Mouse (Mus musculus) lung, postnatal 10 days (tissue): Measurements from ENCODE around the gene Rsph3b.
A peak's percentile ranks its signal among the peaks of the same experiment; 100 is the strongest.

Experiments
- DNase-seq: peaks from one replicate; pipeline ENCODE4 v3.0.0; 2021

Rsph3b gene

DNA sequence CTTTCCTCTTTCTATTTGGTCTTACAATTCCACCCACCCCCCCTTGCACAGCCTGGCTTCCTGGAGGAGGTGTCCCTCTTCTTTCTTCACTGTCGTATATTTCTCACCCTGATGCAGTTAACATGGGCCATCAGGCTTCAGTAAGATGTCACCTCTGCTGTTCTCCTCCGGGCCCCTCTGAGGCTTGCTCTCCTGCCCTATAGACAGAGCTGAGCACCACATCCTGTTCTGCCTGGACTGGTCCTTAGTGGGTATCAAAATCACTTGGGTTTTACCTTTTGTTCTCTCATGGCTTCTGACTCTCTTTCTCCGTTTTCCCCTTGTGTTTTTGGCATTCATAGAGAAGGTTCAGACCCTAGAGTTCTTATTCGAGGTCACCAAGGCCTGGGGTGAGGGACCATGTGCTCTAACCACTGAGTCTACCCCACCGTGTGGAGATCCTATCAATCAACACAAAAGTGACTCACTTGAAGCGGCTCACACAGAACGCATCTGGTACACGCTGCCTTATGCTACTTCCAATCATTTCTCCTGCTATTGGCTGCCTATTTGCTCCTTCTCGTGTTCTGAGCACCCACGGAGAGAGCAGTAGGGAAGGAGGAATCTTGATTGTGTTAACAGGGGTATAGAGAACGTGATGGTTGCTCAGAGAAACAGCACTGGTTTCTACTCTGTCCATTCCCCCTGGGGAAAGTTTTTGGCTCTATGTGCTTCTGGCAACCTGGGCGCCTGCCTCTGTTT, 86.3 kb downstream of the Rsph3b start:
- no peak for DNase-seq

DNA sequence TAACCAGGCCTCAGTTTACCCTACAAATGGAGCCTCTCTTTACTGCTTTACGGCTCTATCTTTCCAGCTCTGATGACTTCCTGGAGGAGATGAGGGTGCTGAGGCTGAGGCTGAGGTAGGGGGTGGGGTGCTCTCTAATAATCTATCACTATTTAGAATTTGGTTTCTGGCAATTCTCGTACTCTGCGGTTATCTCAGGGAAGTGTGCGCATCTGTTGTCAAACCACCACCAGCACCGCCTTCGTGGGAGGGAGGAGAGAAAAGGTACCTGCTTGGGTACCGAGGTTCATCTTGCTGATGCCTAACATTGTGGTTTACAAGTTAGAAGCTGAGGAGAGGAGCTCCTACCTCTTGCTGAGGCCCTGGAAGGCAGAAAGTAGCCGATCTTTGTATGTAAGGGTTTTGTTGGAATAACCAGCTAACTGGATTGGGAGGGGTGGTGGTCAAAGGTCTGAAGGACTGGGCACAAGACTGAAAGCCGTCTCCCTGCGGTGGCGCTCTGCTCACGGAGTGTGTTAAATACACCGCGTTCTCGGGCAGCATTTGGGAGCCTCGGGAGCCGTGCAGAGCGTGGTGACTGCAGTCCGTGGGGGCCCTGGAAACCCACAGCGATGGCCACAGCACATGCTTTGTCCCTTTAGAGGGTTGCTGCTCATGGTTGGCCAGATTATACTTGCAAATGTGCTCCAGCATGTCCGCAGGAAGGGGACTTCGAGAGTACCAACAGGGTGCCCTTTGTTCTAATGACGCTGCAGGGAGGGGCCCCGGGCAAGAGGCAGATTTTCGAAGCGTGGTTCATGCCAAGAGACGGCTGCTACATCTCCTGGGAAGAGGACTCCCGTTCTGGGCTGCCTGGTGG, 87.1 kb downstream of the Rsph3b start:
- peak; percentile 73 for DNase-seq

DNA sequence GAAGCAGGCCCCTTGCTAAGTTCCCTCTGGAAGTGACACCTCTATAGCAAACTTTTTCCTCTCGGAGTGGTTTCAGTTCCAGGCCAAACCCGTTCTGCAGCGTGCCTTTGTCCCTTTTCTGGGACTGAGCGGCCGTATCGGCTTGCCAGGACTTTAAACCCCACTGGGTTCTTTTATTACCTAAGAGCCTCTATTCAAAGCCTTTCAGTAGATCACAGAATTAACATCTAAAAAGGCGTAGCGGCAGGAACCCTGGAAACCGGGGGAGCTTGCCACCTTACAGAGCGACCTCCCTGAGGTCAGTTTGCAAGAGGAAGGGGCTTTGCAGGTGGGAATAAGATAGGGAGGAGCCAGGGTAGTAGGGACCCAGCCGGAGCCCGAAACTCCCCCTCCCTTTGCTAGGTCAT, 88.0 kb downstream of the Rsph3b start:
- peak; percentile 31 for DNase-seq

DNA sequence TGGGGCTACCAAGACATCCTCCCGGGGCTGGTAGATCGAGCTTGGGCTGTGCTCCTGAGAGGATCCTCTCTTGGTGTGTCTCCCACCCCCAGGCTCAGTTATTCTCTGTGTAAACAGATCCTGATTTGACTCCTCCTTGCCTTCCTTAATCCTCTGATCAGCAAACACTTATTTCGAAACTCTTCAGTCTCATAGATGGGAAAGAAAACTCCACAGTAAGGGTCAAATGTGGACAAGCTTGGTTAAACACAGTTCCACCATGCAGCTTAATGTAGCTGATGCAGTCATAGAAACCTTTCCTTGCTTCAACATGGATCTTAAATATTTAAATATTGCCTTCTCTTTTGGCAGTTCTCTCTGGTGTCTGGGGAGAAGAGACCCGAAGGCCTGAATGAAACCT, 88.4 kb downstream of the Rsph3b start:
- DNase-seq = peak; percentile 49
